Mouse (Mus musculus) retina, adult 2 months (tissue): ENCODE measurements around the gene Serinc3.
"Not testable (repeated sequence)": the region's sequence is repeated elsewhere in the genome, so short reads cannot be mapped to it uniquely, and the experiment has no call there.

ENCODE experiments used
- DNase-seq: peaks from one replicate; pipeline ENCODE4 v3.0.0-alpha.2; 2012; ENCODE audit warnings: low read depth, low spot score

Serinc3 gene

DNA sequence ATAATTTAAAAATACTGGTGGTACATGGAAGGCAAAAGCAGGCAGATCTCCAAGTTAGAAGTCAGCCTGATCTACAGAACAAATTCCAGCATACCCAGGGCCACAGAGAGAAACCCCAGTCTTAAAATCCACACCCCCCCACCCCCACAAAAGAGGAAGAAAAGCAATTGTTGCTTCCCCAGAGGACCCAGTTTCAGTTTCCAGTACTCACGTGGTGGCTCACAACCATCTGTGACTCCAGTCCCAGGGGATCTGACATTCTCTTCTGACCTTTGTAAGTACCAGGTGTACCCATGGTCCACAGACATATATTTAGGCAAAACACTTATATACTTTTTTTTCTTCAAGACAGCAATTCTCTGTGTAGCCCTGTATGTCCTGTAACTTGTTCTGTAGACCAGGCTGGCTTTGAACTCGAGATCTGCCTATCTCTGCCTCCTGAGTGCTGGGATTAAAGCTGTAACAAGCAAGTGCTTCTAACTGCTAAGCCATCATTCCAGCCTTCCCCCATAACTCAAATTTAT lies 17.8 kb upstream of the Serinc3 start:
- no peak for DNase-seq

DNA sequence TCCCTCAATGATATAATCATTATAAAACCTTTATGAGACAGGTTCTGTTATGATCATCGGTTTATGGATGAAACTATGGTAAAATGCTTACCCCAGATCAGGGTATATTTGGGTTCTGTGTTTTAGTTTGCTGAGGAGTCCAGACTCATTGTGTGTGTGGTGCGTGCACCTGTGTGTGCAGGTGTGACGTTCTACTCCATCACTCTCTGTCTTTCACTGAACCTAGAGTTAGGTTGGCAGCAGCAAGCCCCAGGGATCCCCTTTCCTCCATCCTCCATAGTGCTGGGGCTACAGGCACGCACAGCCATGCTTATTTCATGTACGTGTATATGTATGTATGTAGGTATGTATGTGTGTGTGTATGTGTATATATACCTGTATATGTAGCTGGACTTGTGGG lies 17.1 kb upstream of the Serinc3 start:
- DNase-seq = no peak

DNA sequence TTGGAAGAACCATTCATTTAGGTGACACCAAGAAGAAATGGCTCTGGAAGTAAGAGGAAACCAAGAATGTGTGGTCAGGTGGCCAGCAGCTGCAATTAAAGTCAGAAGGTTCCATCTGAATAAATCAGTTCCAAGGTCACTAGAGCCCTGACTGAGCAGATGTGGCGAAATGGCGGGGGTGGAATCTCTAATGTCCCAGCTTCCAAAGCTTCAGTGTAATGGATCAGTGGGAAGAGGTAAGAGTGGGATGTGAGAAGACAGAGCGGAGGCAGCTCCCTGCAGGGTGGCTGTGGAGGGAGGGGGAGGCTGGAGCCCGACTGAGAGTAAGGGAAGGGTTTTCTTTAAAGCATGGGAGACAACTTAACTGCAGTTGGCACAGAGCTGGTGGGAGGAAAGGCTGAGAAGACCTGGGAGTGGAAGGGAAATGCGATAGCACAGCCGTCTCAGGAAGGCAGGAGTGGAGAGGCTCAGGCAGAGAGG lies 16.5 kb upstream of the Serinc3 start:
- no peak for DNase-seq

DNA sequence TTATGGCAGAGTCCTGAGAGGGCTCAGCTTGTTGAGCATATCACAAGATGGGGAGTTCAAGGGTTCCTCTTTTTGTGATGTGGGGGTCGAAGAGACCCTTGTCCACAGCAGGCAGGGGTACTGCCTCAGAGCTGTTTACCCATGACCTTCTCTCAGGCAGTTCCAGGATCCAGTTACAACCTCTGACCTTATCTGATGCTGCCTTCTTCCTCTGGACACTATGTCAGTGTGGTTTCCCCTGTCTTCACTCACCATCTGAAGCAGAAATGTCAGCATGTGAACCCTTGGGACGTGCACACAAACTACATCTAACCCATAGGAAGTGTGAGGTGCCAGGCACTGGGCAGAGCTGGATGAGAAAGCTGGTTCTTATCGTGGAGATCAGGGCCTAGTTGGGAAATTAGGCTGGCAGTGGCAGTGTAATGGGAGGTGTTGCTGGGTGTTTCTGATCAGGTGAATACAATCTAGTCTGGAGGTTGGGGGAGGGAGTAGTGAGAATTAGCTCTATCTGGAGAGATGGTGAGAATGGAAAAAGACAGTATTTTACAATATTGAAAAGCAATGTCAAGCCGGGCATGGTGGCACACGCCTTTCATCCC lies 15.3 kb upstream of the Serinc3 start:
- DNase-seq = no peak

DNA sequence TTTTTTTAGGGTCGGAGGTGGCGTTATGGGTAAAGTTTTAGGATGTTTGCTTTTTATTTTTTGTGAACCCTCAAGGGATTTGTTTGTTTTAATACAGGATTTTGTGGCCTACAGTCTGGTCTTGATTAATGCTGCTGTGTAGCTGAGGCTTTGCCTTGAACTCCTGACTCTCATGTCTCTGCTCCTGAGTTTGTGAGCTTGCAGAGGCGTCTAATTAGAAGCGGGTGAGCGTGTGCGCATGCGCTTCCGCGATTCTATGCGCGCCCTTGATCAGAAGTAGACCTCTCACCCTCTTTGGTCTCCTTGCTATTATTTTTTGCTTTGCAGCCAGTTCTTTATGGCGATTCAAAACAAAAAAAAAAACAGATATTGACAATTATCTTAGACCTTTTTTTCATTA lies 14.5 kb upstream of the Serinc3 start:
- DNase-seq = no peak

DNA sequence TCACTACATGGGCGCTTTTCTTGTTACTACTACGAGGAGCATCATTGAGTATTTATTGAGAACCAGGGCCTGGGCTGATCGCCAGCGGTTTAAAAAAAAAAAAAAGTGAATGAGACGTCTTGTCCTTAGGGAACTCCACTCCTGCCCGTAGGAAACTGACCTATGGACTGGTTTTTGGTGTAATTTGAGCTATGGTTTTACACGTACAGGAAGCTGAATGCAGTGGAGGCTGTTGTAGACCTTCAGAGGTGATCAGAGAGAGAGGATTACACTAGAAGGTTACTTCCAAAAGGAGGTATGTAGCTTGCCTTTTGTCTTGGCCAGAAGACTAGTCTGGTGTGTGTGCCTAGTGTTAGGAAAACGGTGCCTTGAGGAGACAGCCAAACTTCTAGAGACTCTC lies 14.0 kb upstream of the Serinc3 start:
- DNase-seq = no peak

DNA sequence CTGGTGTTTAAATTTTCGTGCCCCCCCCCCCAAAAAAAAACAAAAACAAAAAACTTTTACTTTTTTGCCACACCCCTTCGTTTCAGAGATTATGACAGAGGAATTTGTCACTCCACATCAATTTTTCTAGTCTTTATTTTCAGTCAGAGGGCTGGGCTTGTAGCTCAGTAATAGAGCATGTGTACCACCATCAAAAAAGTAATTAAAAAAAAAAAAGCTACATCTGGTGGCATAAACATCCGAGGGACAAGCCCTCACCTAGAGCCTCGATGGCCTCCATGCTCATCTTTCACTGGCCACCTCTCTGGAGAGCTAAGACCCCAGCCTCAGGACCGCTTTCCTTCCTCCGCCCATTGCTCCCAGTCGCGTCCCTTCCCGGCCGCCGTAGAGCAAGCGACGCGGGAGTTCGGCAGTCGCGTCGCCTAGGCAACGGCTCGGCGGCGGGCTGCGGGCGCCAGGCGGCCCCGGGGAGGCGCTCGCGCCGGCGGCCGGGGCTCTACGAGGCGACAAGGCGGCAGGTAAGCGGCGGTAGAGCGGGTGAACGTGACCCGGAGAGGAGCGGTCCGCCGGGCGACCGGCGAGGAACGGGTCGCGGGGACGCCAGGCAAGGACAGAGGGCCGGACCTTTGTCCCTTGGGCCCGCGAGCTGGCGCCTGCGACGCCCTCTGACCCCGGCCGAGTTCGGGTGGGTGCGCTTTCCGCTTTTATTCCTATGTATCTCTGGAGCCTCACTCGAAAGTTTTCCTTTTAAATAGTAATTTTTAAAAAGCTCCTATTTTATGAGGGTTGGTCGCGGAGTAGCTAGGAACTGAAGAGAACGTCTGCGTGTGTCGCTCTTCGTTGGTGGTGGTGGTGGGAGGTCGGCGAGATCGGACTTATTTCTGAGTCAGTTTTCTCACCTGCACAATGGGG lies 13.3 kb upstream of the Serinc3 start, which contains the start of gene Pkig:
Pkig (plus strand) TSS at position 412 of the 912 bp plus-strand sequence.
- peak; percentile 70 for DNase-seq

DNA sequence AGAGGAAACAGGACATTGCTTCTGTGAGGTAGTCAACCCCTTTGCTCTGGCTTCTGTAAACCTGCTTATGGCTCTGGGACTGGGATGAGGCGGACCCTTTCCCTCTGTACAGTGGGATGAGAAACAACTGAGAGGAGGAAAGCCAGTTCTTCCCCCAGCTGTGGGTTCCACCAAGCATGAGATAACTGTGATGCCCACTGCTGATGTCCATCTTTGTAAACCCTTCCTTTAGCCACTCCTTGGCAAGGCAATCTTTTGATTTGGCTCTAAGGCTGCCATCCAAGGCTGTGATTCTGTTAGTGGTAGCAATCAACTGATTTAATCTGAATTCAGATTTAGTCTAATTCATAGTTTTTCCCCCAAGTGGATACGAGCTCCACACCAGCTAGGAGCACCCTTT lies 12.6 kb upstream of the Serinc3 start:
- DNase-seq = no peak

DNA sequence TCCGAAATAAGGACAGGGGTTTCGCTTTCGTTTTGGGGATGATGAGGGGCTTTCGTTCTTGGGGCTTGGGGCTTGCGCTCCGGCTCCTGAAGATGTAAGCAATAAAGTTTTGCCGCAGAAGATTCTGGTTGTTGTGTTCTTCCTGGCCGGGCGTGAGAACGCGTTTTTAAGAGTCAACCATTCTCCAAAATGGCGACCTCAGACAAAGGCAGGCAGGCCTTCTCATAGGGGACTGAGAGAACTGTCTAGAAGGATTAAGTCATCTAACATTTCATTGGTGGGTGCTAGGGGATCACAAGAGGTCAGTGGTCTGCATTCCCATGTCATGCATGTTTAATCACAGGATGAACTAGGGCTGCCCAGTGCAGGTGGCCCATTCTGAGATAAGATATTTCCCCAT lies 10.8 kb upstream of the Serinc3 start:
- DNase-seq = not testable (repeated sequence)

DNA sequence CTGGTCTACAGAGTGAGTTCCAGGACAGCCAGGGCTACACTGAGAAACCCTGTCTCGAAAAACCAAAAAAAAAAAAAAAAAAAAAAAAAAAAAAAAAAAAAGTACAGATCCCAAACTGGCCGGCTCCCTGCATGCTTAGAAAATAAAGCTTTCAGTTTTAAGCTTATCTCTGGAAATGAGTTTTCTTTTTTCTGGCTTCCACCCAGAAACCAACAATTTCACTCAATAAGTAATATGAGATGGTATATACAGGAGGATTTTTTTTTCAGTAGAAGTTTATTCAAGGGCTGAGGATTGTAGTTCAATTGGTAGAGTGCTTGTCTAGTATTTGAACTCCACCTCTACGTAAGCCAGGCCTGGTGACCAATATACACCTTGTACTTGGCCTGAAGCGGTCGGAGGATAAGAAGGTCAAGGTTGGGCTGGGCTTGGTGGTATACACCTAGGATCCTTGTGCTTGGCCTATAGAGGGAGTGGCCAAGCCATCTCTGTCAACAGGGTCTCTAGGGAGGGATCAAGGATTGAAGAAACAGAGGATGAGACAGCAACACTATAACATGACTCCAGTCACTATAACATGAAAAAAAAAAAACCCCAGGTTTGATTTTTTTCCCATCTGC lies 1.6 kb upstream of the Serinc3 start:
- no peak for DNase-seq

DNA sequence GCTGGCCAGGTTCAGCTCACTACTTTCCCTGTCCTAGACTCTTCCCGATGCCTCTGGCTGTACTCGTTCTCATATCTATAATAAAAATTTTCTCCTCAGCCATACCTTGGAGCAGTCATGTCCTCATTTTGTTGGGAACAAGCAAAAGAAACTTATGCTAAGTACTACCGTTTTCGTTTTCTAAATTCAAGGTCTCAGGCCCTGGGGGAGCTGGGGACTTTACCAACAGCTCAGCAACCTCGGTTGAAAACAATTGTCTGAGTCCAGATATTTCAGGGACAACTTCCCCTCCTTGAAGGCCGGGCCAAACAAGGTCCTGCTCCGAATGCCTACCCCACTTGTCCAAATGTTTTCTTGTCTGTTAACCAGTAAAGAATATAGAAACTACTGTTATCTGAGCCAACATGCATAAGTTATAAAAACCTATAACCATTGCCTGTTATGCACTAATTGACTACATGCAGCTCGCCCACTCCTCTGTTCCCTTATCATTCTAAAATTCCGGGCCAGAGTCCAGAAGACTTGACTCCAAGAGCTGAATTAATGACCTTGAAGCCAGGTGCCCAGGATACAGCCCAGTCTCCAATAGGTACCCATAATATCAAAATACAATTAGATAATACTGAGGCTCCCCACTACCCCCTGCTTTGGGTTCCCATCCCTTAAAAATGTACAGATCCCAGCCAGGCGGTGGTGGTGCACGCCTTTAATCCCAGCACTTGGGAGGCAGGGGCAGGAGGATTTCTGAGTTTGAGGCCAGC lies 949 bp upstream of the Serinc3 start:
- DNase-seq = no peak

DNA sequence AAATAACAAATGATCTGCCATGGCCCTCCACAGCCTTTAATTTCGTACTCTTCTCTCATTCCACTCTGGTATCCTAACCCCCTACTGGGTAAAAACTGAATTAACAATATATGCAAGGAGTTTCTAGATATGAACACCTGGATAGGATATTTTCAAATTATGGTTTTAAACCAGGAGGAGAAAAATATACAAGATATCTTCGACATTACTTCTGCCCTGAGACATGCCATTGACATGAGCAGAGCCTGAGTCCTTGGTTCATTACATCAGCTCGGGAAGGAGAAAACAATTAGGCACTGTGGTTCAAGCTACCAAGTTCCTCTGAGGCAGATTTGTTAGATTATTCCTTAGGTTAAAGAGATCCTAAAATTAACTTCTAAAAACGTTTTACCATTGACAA lies 884 bp downstream of the Serinc3 start:
- DNase-seq = no peak

DNA sequence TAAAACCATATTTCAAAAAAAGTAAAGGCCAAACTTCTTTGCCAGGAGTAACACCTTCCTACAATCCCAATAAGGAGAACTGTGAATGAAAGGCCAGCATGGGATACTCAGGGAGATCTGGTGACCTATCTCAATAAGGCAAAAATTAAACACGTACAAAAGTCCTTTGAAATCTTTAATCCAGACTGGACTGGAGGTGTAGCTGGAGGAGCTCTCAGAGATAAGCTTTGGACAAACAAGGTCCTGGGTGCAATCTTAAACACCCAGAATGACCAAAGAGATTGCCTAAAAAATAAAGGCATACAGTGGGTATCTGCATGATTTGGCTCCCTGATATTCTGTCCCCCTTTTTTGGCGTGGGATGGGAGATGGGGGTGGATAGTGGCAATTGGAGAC lies 1.4 kb downstream of the Serinc3 start:
- no peak for DNase-seq

DNA sequence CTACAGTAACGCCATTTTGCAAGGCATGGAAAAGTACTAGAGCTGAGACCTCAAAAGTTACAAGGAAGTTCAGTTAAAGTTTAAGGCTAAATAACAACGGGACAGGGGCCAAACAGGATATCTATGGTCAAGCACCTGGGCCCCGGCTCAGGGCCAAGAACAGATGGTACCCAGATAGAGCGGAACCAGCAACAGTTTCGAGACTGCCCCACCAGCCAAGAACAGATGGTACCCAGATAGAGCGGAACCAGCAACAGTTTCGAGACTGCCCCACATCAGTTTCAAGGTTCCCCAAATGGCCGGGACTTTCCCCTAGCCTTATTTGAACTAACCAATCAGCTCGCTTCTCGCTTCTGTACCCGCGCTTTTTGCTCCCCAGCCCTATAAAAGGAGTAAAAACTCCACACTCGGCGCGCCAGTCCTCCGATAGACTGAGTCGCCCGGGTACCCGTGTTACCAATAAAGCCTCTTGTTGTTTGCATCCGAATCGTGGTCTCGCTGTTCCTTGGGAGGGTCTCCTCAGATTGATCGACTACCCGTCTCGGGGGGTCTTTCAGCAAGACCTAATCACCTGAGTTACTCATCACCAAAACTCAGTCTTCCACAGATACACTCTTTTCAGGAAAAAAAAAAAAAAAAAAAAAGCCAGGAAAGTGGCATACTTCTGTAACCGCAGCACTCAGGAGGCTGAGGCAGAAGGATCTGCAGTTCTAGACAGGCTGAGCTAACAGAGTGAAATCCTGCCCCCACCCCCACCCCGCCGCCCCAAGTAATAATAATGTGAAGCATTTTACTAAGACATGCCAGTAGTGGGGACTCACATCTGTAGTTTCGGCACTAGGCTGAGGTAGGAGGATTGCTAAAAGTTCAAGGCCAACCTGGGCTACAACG lies 2.0 kb downstream of the Serinc3 start:
- no peak for DNase-seq

DNA sequence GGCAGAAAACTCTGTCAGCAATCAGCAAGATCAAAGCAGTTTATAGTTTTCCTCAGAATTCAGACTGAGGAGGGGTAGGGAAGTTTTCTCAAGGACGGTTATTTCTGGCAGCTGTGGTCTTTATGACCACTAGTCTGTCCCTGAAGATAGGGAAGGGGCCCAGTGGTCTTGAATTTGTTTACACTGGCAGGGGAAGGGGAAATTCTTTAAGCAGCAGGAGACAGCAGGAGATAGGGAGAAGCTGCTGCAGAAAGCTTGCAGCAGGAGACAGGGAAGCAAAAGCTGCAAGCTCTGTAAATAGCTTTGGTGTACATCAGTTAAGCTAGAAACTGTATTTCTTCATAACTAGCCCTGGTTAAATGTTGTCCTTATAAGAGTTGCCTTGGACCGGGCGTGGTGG lies 3.2 kb downstream of the Serinc3 start:
- DNase-seq = no peak

DNA sequence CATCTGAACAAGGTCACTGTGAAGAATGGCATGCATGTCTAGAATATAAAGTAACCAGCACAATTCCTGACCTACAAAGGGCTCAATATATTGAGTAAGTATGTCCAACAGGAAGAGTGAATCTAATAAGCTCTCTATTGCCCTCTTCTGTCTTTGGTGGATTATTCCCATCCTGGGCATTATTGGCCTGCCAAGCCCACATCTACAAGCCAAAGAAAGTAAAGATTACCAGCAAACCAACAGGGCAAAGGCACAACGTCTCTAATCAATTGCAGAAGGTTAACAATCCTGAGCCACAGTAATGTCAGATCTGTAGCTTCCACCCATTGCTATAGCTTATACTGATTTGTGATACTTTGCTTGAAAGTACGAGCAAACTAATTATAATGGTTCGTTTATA lies 4.4 kb downstream of the Serinc3 start:
- no peak for DNase-seq

DNA sequence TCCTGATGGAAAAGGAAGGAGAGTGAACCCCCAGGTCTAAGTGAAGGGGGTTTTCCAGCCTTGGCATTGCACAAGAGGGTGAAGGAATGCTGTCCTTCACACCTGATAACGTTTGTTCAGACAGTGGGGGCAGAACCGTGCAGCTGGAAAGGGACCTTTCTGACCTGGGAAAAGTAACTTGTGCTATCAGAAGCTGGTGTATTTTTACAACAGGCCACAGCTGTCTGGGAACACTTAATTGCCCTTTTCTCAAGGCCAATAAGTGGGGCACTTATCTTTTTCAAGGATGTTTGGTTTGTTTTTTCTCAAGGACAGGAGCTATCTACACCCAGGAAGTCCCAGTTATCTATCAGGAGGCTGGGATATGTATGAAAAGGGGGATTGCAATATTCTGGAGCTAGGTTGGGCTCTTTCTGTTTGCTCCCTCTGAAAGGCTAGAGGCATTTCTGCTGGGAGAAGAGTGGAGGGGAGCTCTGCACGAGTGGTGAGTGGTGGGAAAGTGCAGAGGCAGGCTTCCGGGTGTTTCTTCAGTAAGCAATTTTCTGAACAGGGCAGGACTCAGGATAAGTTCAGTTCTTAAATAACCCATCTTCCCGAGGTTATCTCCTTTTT lies 7.2 kb downstream of the Serinc3 start:
- DNase-seq = no peak

DNA sequence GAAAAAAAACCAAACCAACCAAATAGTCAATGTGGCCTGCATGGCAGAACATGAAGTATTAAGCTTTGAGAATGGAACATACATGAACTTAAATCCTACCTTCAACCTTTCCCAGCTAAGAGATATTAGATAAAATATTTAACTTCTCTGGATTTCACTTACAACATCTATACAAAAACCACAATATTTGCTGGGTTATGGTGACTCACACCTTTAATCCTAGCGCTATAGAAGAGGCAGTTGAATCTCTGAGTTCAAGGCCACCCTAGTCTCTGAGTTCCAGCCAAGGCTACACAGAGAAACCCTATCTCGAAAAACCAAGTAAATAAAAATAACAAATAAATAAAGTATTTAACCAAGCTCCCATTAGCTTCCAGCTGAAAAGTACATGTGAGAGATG lies 8.9 kb downstream of the Serinc3 start:
- DNase-seq = no peak

DNA sequence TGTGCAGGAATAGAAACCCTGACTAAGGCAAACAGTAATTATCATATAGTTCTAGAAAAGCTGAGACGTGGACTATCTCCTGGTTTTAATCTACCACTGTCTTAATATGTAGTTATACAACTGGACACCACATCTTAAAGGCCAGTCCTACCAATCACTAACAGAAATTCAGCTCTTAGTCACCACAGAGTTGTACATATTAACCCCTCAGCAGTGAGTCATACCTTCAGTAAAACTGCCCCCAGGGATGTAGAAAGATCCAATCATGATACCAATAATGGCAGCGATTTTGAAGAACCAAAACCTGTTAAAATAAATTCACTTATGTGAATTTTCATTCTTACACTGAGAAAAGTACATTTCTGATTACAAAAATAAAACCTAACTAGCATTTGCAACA lies 10.7 kb downstream of the Serinc3 start:
- no peak for DNase-seq

DNA sequence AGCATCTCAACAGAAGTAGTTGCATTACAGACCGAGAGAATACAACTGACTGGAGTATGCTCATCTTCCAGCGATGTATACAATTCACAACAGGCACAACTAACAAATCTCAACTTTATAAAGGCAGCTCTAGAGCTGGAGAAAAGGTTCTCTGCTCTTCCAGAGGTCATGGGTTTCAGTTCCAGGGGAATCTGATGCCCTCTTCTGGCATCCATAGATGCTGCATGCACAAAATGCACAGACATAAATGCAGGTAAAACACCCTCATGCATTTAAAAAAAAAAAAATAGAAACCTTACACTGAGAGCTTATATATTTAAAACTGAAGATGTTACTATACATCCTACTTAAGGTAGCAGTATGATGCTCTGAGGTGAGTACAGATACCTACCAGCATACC lies 13.2 kb downstream of the Serinc3 start:
- no peak for DNase-seq
